Comparison of ENCODE assay signal across 8 mouse cellular contexts in genomic region chr17:35821439-35822430, GRCm38 (mm10). TPM values are rescaled to one million over a fixed set of nuclear protein-coding genes. Genes with fewer than 3 reads are reported as not detected.
DNase-seq lines count a peak whose midpoint lies in the region.

TSS of gene Ier3 (plus strand) at chr17:35821684.

- intact Hi-C loops in left cerebral cortex, postnatal 14 days (cut with DNase I): loop anchor here (10.0 kb wide), 1 partner anchor 153 kb away; the partner anchor contains the start of gene Gnl1

- H3K27ac ChIP-seq in hindbrain, embryonic 10.5 days: peak within 1 kb of the TSS; percentile 95

- no peaks in the 10 kb centered on the region for H3K9me3 ChIP-seq in hindbrain, embryonic 10.5 days
- no peaks in the 10 kb centered on the region for H3K9me3 ChIP-seq in megakaryocyte, embryonic 14.5 days

- H3K4me1 ChIP-seq in hindbrain, embryonic 10.5 days (replicated peaks): peaks cover 45% of the 10 kb centered on the region
- H3K4me1 ChIP-seq in megakaryocyte, embryonic 14.5 days: peaks cover 66% of the 10 kb centered on the region

- H3K27me3 ChIP-seq in hindbrain, embryonic 10.5 days (ENCODE audit: insufficient read depth, poor library complexity, severe bottlenecking): peaks cover 36% of the 10 kb centered on the region; the same call in 1 of the 2 replicates
- no peaks in the 10 kb centered on the region for H3K27me3 ChIP-seq in megakaryocyte, embryonic 14.5 days (replicated peaks)

- under 1% methylated on average over 62 of the region's 62 CpGs for WGBS in hindbrain, embryonic 10.5 days

- H3K36me3 ChIP-seq in hindbrain, embryonic 10.5 days: peaks cover 22% of the 10 kb centered on the region
- peaks cover 28% of the 10 kb centered on the region for H3K36me3 ChIP-seq in megakaryocyte, embryonic 14.5 days (replicated peaks; ENCODE audit: low read length)

- peak; percentile 96 for DNase-seq in NIH3T3 (ENCODE audit: low read depth)
- peak; percentile 52 for DNase-seq in cerebellum, adult 8-10 months
- peak; percentile 59 to 80 for DNase-seq in frontal cortex, adult 2 months (ENCODE audit: extremely low spot score in 1 of 2, low spot score in 1 of 2)
- DNase-seq in hindbrain, embryonic 10.5 days (ENCODE audit: low spot score): peak; percentile 76
- DNase-seq in left cerebral cortex, postnatal 14 days (ENCODE audit: low spot score in 2 of 2): peak; percentile 64 to 69
- DNase-seq in right cerebral cortex, adult 2 months (ENCODE audit: low spot score in 2 of 2): peak; percentile 67
- peak; percentile 93 for DNase-seq in yolk sac, embryonic 10.5 days (ENCODE audit: low spot score)

- peak within 1 kb of the TSS; percentile 77 for H3K4me3 ChIP-seq in hindbrain, embryonic 10.5 days
- H3K4me3 ChIP-seq in megakaryocyte, embryonic 14.5 days (replicated peaks): peak within 1 kb of the TSS; percentile 98

RNA-seq across cellular contexts. Expression of gene Ier3, which starts in this region (rescaled TPM):
- 11.2 and 14.5 TPM in 2 replicates for polyA plus RNA-seq in frontal cortex, adult 2 months (2012; rRNA removed)
- polyA plus RNA-seq in hindbrain, embryonic 10.5 days (2016; fragmentation: Nextera tagmentation; extraction: Ambion mirVana): 3.8 and 4.8 TPM in 2 replicates
- total RNA-seq in left cerebral cortex, postnatal 14 days (2021): 1 to 10 TPM; 5.4 to 5.7 TPM
- 62.2 and 65.8 TPM in 2 replicates for polyA plus RNA-seq in megakaryocyte, embryonic 14.5 days (2012; ENCODE audit: insufficient read depth, low replicate concordance)

Comparison
In these comparisons a context has a peak if more than half of its experiments do, and no peak if none do; other contexts are left out.
1. Peak in every context shown above with its lines: DNase-seq, H3K4me3 ChIP-seq and H3K27ac ChIP-seq.